Mouse (Mus musculus) E14TG2a.4 (cell line): ENCODE data around the gene Ibtk.

ENCODE experiments used
- CTCF ChIP-seq: conservative IDR thresholded peaks from 2 replicates; pipeline ENCODE4 v1.5.1; 2014; ENCODE audit warnings: low read length
- NANOG ChIP-seq: IDR thresholded peaks from 2 replicates; pipeline ENCODE4 v1.6.1; 2014; ENCODE audit warnings: borderline replicate concordance, low read length, mixed read lengths
- POU5F1 ChIP-seq: IDR thresholded peaks from 2 replicates; pipeline ENCODE4 v1.6.1; 2014; ENCODE audit warnings: low read length, borderline replicate concordance

DNA sequence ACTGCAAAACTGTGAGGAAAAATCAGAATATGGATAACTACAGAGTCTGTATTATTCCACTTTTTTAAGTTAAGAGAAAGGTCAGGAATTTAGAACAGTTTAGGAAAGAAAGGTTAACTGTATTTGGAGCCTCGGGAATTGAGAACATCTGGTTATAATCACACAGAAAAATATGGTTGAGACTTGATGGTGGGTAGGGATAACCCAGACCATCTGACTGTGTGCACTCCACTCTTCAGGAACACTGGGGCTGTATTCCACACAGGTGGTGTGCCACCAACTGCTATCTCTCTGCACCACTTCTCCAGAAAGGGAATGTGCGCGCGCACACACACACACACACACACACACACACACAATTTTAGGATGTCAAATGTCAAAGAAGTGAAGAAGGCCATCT is 31.1 kb upstream of the Ibtk start:
- TF ChIP-seq CTCF (no peak), POU5F1 (no peak), NANOG (no peak)
